Mouse (Mus musculus) spleen, embryonic (tissue): Measurements from ENCODE around the gene Cdrt4.

ENCODE experiments used
- CTCF ChIA-PET: fragments of 350-600 bp; sonication (Branson Sonifier 250); formaldehyde crosslinking; loops from one replicate; lab custom pipeline; 2022; lab: Charles Lee

Gene Cdrt4

GRCm38 (mm10) chr11:62951012-62951411 lies at the start of gene Cdrt4:
TSS of gene Cdrt4 (plus strand) at chr11:62951193.
- CTCF ChIA-PET, result no interaction called here

- CTCF ChIA-PET, result interaction anchor here (0.9 to 1.3 kb wide), 2 partner anchors 10 to 234 kb away, joined by 3 to 8 read pairs; no protein-coding TSS in a partner anchor
Measured at GRCm38 (mm10) chr11:62901699-62902323, 49.2 kb upstream of the Cdrt4 start.

DNA sequence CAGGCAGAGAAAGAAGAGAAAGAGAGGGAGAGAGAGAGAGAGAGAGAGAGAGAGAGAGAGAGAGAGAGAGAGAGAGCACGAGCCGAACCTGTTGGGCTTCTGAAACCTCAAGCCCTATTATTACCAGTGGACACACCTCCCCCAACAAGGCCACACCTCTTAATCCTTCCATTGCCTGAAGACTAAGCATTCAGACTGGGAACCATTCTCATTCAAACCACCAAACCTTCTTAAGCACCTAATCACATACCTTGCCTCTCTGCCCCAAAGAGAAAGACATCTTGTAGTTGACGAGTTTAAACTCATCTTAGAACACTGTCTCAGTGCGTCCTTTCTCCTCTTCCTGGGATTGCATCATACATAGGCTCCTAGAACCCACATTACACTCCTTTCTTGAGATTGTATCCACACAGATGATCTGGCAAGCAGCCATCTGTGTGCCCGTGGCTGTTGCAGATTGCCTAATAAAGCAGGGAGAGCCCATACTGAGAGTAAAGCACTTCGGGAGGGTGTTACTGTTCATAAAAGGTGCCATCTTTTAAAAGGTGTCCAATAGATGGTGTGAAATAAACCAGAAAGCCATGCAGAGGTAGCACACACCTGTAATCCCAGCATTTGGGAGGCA lies 47.0 kb upstream of the Cdrt4 start:
- CTCF ChIA-PET, result no interaction called here

DNA sequence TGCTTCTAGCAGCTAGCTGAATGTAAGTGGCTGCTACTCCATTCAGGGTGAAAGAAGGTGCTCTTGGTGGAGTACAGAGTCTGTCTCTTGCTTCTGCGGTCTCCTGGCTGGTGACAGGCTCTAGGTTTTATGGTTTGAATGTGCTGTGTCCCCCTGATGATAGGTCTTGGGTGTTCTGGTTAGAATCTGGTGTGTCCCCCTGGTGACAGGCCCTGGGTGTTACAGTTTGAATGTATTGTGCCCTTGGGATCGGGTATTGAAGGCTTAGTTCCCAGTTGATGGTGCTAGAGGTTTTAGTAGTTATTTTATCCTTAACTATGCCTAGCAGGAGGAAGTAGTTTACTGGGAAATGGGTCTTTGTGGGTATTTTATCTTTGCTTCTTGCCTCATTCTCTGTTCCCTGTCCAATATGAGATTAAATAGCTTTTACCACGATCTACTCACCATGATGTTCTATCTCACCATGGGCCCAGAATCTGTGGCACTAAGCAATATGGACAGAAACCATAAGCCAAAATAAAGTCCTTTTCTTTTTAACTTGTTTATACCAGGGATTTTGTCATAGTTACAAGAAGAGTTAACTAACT lies 41.2 kb upstream of the Cdrt4 start:
- CTCF ChIA-PET, result interaction anchor here (0.5 to 0.9 kb wide), 2 partner anchors 11 to 226 kb away, joined by 3 read pairs; no protein-coding TSS in a partner anchor

DNA sequence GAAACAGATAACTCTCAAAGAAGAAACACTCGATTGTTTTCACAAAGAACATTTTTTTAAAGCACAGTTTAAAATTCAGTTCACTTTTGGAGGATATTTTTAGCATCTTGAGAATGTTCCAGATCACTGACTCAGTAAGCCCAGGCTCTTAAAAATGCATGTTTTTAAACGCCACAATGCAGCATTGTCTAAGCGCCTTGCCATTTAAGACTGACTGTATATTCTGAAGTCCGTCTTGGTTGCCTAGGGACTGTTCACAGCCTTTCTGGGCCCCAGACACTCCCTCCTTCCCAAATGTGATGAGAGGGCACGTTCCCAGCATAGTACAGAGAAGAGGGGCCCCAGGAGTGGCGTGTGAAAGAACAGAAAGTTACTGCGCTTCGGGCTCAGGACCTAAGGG lies 39.6 kb upstream of the Cdrt4 start:
- CTCF ChIA-PET, result no interaction called here

- CTCF ChIA-PET, result no interaction called here
Measured at GRCm38 (mm10) chr11:62913141-62913540, 37.9 kb upstream of the Cdrt4 start.

GRCm38 (mm10) chr11:62914532-62914931 lies 36.5 kb upstream of the Cdrt4 start:
- CTCF ChIA-PET, result no interaction called here

GRCm38 (mm10) chr11:62915486-62915885 lies 35.5 kb upstream of the Cdrt4 start:
- CTCF ChIA-PET, result no interaction called here

DNA sequence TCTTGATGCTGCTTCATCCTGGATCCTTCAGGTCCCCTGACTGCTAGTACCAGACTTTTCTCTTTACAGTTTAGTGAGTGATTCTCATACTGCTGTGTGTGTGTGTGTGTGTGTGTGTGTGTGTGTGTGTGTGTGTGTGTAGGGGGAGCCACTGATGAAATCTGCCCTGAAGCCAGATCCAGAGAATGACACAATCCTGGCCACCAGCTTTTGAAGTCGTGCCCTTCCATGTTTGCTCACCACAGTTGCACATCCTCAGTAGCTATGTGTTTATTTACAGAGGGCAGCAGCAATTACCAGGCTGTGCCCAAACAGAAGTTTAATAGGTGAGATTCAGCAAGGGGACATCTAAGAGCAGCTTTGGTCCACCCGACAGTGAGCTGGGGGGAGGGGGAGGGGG lies 34.2 kb upstream of the Cdrt4 start:
- CTCF ChIA-PET, result no interaction called here

- CTCF ChIA-PET, result interaction anchor here (0.6 kb wide), 2 partner anchors 10 to 12 kb away, joined by 3 to 5 read pairs; no protein-coding TSS in a partner anchor
Measured at GRCm38 (mm10) chr11:62919946-62920742, 30.8 kb upstream of the Cdrt4 start.

GRCm38 (mm10) chr11:62920743-62921050 lies 30.3 kb upstream of the Cdrt4 start:
- CTCF ChIA-PET, result interaction anchor here (0.6 kb wide), 3 partner anchors 11 to 123 kb away, joined by 3 to 5 read pairs (median 3); no protein-coding TSS in a partner anchor

DNA sequence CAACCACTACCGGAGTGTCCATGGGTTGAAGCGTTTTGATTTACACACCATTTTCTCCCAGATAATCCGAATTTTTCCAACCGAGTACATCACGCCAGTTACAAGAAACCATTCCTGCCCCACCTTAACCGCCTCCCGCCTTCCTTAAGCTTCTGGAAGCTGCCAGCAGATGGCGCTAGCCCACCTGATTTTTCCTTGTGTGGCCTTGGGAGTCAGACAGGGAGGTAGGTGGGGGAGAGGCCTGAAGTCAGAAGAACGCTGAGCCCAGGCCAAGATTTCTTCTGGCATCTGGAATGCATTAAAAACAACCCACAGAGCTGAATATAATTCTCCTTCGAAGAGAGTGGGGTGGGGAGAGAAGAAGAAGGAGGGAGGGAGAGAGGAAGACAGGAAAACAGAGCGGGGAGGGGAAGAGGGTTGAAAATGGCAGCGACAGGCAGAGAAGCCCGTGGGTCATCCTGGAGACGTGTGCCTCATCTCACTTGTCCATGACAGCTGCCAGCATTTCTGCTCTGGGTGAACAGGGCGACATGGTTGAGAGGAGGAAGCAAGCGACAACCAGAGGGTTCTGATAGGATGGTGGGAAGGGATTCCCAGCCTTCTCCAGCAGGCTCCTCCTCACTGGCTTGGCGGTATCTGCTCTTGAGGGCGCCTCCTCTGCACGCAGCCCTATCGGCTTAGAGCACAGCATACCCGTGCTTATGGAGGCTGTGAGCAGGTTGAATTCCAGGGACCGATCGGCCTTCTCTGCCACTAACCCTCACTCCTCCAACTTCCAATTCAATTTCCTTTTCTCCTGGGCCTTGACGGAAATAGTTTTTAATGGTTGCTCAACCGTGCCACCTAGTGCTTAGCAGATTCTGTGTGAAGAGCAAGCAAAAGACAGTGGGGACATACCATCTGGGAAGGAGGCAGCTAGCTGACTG lies 29.7 kb upstream of the Cdrt4 start:
- CTCF ChIA-PET, result interaction anchor here (0.6 kb wide), 1 partner anchor 122 kb away, joined by 3 read pairs; no protein-coding TSS in a partner anchor

GRCm38 (mm10) chr11:62924091-62924761 lies 26.8 kb upstream of the Cdrt4 start:
- CTCF ChIA-PET, result no interaction called here

- CTCF ChIA-PET, result no interaction called here
Measured at GRCm38 (mm10) chr11:62929799-62930198, 21.2 kb upstream of the Cdrt4 start.

DNA sequence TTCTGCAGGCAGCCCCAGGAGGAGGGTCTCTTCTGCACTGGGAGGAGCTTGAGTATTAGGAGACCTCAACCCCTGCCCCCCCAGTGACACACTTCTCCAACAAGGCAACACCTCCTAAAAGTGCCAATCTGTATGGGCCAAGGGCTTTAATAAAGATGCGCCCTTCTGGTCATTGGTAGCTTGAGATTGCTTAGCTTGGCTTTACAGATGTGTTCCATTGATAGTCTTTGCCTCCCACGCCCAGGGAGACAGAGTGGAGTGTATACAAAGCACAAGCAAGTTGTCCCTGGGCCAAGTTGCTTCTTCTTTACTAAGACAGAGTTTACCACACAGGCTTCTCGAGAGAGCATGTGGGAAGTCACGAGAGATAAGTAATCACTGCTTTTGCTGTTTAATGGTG lies 20.4 kb upstream of the Cdrt4 start:
- CTCF ChIA-PET, result no interaction called here

DNA sequence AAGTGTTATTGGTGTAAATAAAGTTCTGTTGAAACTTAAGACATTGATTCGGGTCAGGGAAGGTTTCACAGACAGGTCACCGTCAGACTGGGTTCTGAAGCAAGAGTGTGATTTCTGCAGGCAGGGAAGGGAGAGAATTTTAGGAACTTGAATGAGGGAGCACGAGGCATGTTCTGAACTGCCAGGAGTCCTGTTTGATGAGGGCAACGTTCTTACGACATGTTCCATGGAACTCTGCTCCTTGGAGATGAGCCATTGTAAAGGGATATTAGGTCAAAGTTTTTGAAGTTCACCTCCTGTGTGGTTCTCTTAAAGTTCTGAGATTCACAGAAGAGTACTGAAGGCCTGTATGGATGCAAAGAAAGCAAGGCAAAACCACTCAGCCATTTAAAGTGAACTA lies 19.9 kb upstream of the Cdrt4 start:
- CTCF ChIA-PET, result interaction anchor here (0.8 kb wide), 1 partner anchor 1737 kb away, joined by 5 read pairs; no protein-coding TSS in a partner anchor

DNA sequence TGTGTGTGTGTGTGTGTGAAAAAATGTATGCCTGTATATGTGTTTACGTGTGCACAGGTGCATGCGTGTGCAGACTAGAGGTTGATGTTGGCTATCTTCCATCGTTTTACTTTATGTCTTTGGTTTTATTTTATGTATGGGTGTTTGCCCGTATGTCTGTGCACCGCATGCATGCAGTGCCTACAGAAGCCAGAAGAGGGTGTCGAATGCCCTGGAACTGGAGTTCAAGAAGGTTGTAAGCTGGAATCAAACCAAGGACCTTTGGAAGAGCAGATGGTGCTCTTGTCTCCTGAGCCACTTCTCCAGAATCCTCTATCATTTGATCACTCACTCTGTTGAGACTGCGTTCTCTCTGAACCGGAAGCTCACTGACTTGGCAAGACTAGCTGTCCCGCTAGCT lies 17.9 kb upstream of the Cdrt4 start:
- CTCF ChIA-PET, result no interaction called here

DNA sequence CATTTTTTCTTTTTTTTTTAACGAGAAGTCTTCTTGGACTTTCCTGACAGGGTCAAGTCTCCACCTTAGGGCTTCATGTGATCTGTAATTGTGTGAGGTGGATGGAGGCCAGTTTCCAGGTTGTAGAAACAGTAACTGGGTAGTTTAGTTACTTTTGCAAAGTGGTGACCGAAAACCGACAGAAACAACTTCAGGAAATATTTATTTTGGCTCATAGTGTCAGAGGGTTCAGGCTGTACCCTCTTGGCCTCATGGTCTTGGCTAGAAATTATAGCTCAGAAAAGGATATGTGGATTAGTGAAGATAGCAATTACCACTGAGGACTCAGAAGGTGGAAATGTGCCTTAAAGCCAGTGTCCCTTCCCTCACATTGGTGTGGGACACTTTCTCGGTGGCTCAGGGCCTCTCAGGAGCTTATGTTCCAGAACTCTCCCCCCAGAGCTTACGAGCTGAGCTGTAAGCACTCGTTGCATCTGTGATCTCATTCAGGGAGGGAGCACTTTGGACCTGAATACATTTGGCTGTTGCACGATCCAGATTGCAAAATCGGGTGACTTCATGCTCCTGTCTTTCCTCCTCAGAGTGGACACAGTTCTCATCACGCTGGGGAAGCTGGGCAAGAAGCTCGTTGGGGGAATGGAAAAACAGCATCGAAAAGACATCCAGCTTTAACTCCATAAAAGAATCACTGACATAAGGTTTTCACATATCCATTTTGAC lies 16.0 kb upstream of the Cdrt4 start:
- CTCF ChIA-PET, result no interaction called here

GRCm38 (mm10) chr11:62937986-62938385 lies 13.0 kb upstream of the Cdrt4 start:
- CTCF ChIA-PET, result no interaction called here

DNA sequence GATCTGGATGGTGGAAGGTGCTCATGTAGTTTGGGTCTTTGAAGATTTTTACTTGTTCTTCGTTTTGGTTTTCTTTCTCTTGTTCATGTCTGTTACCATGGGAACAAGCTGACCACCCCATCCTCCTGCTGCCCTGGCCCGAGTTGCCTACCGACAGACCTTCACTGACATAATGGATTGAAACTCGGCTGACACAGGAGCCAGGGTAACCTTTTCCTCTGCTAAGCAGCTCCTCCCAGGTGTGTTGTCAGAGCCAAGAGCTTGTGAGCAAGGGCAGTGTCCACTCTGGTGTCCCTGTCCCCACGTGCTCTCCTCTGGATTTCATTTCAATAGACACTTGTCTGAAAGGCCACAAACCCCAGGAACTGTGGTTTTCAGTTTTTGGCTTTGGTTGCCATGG lies 12.1 kb upstream of the Cdrt4 start:
- CTCF ChIA-PET, result no interaction called here
